Mouse (Mus musculus) embryonic facial prominence, embryonic 11.5 days (tissue): ENCODE results near the gene Ube2e1. TPM values are rescaled to one million over a fixed set of nuclear protein-coding genes. Genes with fewer than 3 reads are reported as not detected.
"Not testable (repeated sequence)": the region's sequence is repeated elsewhere in the genome, so short reads cannot be mapped to it uniquely, and the experiment has no call there.

ENCODE experiments used
- ATAC-seq: fragments of 200-750 bp; cut with Nextera tagmentation; replicated peaks from 2 replicates; pipeline ENCODE4 v1.8.0; 2017; ENCODE audit warnings: low read depth; ENCODE audit not compliant: insufficient number of reproducible peaks, low FRiP score, low TSS enrichment
- DNase-seq: peaks from one replicate; pipeline ENCODE4 v3.0.0-alpha.2; 2015; ENCODE audit warnings: low spot score
- H3K27ac ChIP-seq: fragments of 300-500 bp; sonication (generic); replicated peaks from 2 replicates; pipeline ENCODE4 v1.5.1; 2014; ENCODE audit warnings: mild to moderate bottlenecking, low read depth, low read length, control low read depth
- H3K27me3 ChIP-seq: fragments of 300-500 bp; sonication (generic); 2 replicates; pipeline ENCODE4 v1.6.1; 2014; ENCODE audit warnings: mild to moderate bottlenecking, low read length, moderate library complexity, mixed read lengths; ENCODE audit not compliant: control insufficient read depth, insufficient read depth
- H3K36me3 ChIP-seq: fragments of 300-500 bp; sonication (generic); replicated peaks from 2 replicates; pipeline ENCODE4 v1.6.1; 2014; ENCODE audit warnings: low read depth, mild to moderate bottlenecking, low read length, moderate library complexity, mixed read lengths; ENCODE audit not compliant: control insufficient read depth, insufficient read depth
- H3K4me1 ChIP-seq: fragments of 300-500 bp; sonication (generic); 2 replicates; pipeline ENCODE4 v1.6.1; 2014; ENCODE audit warnings: low read length, mixed read lengths; ENCODE audit not compliant: control insufficient read depth, insufficient read depth
- H3K4me2 ChIP-seq: fragments of 300-500 bp; sonication (generic); 2 replicates; pipeline ENCODE4 v1.6.1; 2014; ENCODE audit warnings: low read depth, mild to moderate bottlenecking, control low read depth, low read length, moderate library complexity
- H3K4me3 ChIP-seq: fragments of 300-500 bp; sonication (generic); 2 replicates; pipeline ENCODE4 v1.5.1; 2014; ENCODE audit warnings: low read depth, low read length, control low read depth
- H3K9ac ChIP-seq: fragments of 300-500 bp; sonication (generic); replicated peaks from 2 replicates; pipeline ENCODE4 v1.6.1; 2014; ENCODE audit warnings: mild to moderate bottlenecking, control low read depth, low read length
- H3K9me3 ChIP-seq: fragments of 300-500 bp; sonication (generic); replicated peaks from 2 replicates; pipeline ENCODE4 v1.6.1; 2016; ENCODE audit warnings: mild to moderate bottlenecking, low read length, inconsistent platforms, mixed read lengths; ENCODE audit not compliant: control insufficient read depth
- WGBS: fragments of 180-500 bp; shearing (Covaris S2); extraction: QIAGEN DNeasy Blood & Tissue Kit; methylation state at CpG from one replicate; pipeline ENCODE4 v1.1.7; 2014; 5-methylcytosine and 5-hydroxymethylcytosine counted together
- polyA plus RNA-seq: library from polyadenylated mRNA; unstranded; fragments of >200 nt; fragmentation: Nextera tagmentation; extraction: Ambion mirVana; gene quantifications from 2 replicates; pipeline ENCODE4 v1.2.1, GENCODE M21; 2014

Gene Ube2e1
- polyA plus RNA-seq, 1 experiment from 2014 or later: 62.2 TPM

- not testable (repeated sequence) for H3K36me3 ChIP-seq, ATAC-seq, H3K27me3 ChIP-seq, H3K9me3 ChIP-seq, H3K4me1 ChIP-seq
- WGBS: under 1% methylated on average over 19 of the region's 24 CpGs
- DNase-seq: peak; percentile 30
- peak overlapping the region; percentile 48; the same call in 1 of the 2 replicates for H3K27ac ChIP-seq
- H3K4me3 ChIP-seq: peak overlapping the region; percentile 87
- peak overlapping the region; percentile 67 for H3K4me2 ChIP-seq
- H3K9ac ChIP-seq: peak overlapping the region; percentile 97
These were observed 61.6 kb downstream of the Ube2e1 start for GRCm38 (mm10) chr14:18269947-18270528.

DNA sequence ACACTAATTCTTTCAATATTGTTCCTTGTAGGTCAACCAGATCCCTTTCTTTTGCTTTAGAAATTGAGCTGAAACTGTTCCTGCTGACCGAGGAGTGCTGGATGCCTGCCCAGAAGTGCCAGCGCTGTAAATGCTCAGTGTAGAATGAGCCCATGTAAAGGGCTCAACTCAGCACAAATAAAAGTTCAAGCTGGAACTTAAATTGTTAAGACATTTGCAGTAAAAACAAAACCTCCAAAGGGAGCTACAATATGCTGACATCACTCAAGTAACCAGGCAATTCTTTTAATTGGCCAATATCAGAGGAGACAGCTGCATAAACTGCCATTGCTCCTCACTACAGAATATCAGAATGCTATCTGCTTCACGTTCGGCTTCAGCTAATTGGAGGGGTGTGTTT lies 68.2 kb downstream of the Ube2e1 start:
- Histone ChIP-seq H3K4me1 (no peaks in the 10 kb centered on the region), H3K27me3 (no peaks in the 10 kb centered on the region), H3K4me3 (no peak overlapping the region), H3K36me3 (peaks cover 6% of the 10 kb centered on the region; the same call in 1 of the 2 replicates), H3K9me3 (no peaks in the 10 kb centered on the region), H3K27ac (no peak overlapping the region), H3K9ac (no peak overlapping the region), H3K4me2 (no peak overlapping the region)
- DNase-seq (no peak), ATAC-seq (no peak)
- WGBS: 62% methylated on average over 4 of the region's 4 CpGs

- no peaks in the 10 kb centered on the region for H3K9me3 ChIP-seq
- 79% methylated on average over 3 of the region's 3 CpGs for WGBS
These were observed 70.5 kb downstream of the Ube2e1 start for GRCm38 (mm10) chr14:18261203-18261602.

GRCm38 (mm10) chr14:18242638-18243130 lies 89.0 kb downstream of the Ube2e1 start:
- no peak for ATAC-seq
- no peak overlapping the region for H3K4me3 ChIP-seq
- H3K27ac ChIP-seq: no peak overlapping the region
- DNase-seq: no peak
- H3K9me3 ChIP-seq: no peaks in the 10 kb centered on the region
- H3K4me2 ChIP-seq: no peak overlapping the region
- no peaks in the 10 kb centered on the region for H3K27me3 ChIP-seq
- H3K36me3 ChIP-seq: no peaks in the 10 kb centered on the region
- H3K9ac ChIP-seq: no peak overlapping the region
- H3K4me1 ChIP-seq: no peaks in the 10 kb centered on the region
- 89% methylated on average over 21 of the region's 21 CpGs for WGBS

More at GRCm38 (mm10) chr14:18261203-18261602, 70.5 kb downstream of the Ube2e1 start:
- no peaks in the 10 kb centered on the region for H3K27me3 ChIP-seq
- no peak overlapping the region for H3K9ac ChIP-seq
- no peak overlapping the region for H3K27ac ChIP-seq
- H3K4me2 ChIP-seq: no peak overlapping the region
- H3K4me1 ChIP-seq: no peaks in the 10 kb centered on the region
- no peak overlapping the region for H3K4me3 ChIP-seq
- DNase-seq (no peak), ATAC-seq (no peak)
- no peaks in the 10 kb centered on the region; the same call in 1 of the 2 replicates for H3K36me3 ChIP-seq

DNA sequence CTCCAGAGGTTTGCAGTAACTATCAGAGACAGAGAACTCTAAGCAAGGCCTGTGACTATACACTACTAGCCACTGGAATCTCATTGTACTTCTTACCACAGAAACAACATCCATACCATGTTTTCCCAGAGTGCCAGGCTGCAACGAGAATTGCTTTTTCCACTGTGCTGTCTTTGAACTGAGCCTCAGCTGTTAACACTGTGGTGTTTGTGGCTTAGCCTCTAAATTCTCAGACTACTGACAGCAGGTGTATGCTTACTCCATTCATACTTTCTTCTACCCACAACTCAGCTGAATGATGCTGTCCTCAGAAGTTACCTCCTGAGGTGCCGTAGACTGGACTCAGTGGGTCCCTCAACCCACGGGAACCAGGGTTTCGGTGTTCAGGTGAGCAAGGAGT lies 89.9 kb downstream of the Ube2e1 start:
- Histone ChIP-seq H3K27me3 (no peaks in the 10 kb centered on the region), H3K36me3 (no peaks in the 10 kb centered on the region), H3K4me3 (no peak overlapping the region), H3K4me1 (no peaks in the 10 kb centered on the region), H3K4me2 (no peak overlapping the region), H3K9me3 (no peaks in the 10 kb centered on the region), H3K27ac (no peak overlapping the region), H3K9ac (no peak overlapping the region)
- 89% methylated on average over 4 of the region's 4 CpGs for WGBS
- no peak for ATAC-seq
- no peak for DNase-seq

DNA sequence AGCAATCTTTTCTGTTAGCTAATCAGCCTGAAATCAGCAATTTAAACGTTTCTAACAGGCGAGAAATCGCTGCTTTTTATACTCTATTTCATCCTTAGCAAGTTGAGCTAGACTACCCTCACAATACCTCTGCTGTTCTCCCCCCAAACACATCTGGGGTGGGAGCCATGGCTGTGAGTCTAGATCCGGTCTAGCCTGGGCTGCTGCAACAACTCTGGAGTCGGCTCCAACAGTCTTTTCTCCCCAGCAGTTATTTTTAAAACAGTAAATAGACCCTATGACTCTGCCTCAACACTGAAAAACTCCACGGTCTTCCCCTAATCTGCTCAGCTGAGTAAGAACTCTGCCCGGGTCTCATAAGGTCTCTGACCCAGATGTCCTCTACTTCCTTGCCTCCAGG lies 91.5 kb downstream of the Ube2e1 start:
- 52% methylated on average over 7 of the region's 7 CpGs for WGBS
- ATAC-seq: no peak
- no peak overlapping the region for H3K27ac ChIP-seq
- H3K4me2 ChIP-seq: no peak overlapping the region
- H3K4me1 ChIP-seq: no peaks in the 10 kb centered on the region
- H3K9me3 ChIP-seq: no peaks in the 10 kb centered on the region
- H3K36me3 ChIP-seq: no peaks in the 10 kb centered on the region
- DNase-seq: no peak
- no peak overlapping the region for H3K9ac ChIP-seq
- H3K27me3 ChIP-seq: no peaks in the 10 kb centered on the region
- no peak overlapping the region for H3K4me3 ChIP-seq

DNA sequence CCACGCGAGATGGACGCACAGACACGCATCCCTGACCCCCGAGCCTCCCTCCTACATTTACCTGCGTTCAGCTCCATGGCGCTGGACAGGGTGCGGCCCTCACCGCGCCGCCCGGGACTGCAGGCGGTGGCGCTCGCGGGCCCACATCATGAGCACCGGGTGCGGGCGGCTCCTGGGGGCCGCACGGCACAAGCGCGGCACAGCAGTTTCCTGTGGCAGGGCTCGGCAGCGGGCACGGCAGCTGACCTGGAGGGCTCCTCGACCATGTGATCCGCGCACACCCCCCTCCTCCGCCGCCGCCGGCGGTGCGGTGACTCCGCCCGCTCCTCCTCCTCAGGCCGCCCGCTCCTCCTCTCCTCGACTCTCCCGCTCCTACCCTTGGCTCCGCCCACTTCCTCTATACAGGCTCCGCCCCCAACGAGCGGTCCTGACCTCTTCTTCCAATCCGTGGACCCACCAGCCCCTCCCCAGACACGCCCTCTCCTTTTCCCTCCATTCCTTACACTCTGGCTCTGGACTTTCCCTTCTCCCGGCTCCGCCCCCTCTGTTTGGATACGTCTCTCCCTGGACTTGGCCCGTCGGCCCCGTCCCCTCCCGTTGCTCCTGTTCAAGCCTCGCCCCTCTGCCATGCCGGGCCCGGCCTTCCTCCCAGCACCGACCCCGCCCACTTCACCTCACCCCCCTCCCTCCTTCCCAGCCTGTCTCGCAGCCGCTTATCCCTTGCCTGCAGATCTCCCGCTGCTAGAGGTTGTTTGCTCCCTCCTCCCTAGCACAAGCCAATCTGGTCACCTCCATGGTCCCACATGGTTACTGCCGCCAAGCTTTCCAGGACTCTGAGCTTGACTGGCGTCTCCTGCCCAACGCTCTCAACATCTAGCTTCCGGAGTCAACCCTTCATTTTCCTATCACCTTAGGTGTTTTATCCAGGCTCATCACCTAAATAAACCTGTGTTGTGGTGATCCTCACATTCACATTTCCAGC lies 92.6 kb downstream of the Ube2e1 start, which contains the start of gene Nr1d2:
TSS of gene Nr1d2 (minus strand) at position 378 of the 982 bp plus-strand sequence.
- Histone ChIP-seq H3K27ac (peak within 1 kb of the TSS; percentile 47; the same call in 1 of the 2 replicates), H3K4me1 (no peaks in the 10 kb centered on the region), H3K4me3 (peak within 1 kb of the TSS; percentile 72), H3K9me3 (no peaks in the 10 kb centered on the region), H3K36me3 (no peaks in the 10 kb centered on the region), H3K27me3 (no peaks in the 10 kb centered on the region), H3K4me2 (peak within 1 kb of the TSS; percentile 85), H3K9ac (peak within 1 kb of the TSS; percentile 64)
- DNase-seq (peak; percentile 99), ATAC-seq (peak; percentile 97)
- under 1% methylated on average over 51 of the region's 66 CpGs for WGBS
